Mouse (Mus musculus): ENCODE results near the gene Adamts8. TPM values are rescaled to one million over a fixed set of nuclear protein-coding genes. Genes with fewer than 3 reads are reported as not detected.
A peak's percentile ranks its signal among the peaks of the same experiment; 100 is the strongest.

Adamts8 gene
- polyA plus RNA-seq, 1 experiment from 2014 or later = 16.3 TPM

DNA sequence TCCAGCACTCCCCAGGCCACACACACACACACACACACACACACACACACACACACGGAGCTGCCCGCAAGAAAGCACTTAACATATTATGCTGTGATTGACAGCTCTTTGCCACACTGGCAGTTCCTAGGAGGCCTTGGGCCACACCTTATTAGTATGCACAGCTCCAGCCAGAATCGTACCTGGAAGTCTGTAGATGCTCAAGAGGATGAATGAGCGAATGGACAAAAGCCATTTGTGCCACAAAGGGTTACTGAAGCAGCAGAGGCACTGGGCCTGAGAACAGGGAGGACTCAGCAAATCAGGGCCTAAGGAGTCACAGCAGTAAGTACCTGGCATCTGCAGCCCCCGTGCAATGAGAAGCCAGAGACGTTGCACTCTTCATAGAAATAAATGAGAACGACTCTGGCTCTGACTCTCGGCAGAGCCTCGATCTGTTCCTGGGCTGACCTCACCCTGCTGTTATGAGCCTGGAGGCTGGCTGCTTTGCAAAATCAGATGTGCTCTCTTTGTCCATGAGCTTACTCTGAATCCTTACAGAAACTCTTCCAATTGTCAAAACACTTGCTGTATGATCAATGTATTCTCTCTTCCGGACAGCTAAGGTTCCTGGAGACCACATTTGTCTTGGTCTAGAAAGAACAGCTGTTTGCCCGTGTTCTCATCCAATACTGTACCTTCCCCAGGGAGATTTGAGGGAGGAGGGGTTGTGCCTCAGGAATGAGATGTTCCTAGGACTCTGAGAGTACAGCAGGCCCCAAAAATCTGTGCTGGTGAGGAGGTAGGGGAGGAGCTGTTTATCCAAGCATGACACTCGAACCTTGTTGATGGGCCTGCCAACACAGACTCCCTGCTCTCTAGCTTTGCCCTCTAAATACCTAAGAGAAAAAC lies 23.7 kb upstream of the Adamts8 start:
- peak overlapping the region; percentile 8; the same call in 1 of the 2 replicates for H3K4me3 ChIP-seq (ENCODE audit: low read depth, low read length)
- ATAC-seq (replicated peaks; ENCODE audit: low FRiP score, low TSS enrichment, low read depth) (peak; percentile 57), DNase-seq (ENCODE audit: low spot score) (no peak)
- WGBS = 27% methylated on average over 12 of the region's 12 CpGs
- peak overlapping the region; percentile 95 for H3K4me2 ChIP-seq (ENCODE audit: low read length)
- peak overlapping the region; percentile 48; the same call in 1 of the 2 replicates for H3K27ac ChIP-seq (ENCODE audit: low read depth)
- H3K36me3 ChIP-seq (ENCODE audit: control insufficient read depth, insufficient read depth, low read length) = no peaks in the 10 kb centered on the region
- no peak overlapping the region for H3K9ac ChIP-seq (ENCODE audit: low read length)
- peaks cover 17% of the 10 kb centered on the region; the same call in 1 of the 2 replicates for H3K27me3 ChIP-seq (replicated peaks; ENCODE audit: control insufficient read depth, insufficient read depth, low read length)
- H3K9me3 ChIP-seq (ENCODE audit: control insufficient read depth, low read length) = no peaks in the 10 kb centered on the region
- peaks cover 24% of the 10 kb centered on the region for H3K4me1 ChIP-seq (replicated peaks; ENCODE audit: control insufficient read depth, insufficient read depth, low read length)

DNA sequence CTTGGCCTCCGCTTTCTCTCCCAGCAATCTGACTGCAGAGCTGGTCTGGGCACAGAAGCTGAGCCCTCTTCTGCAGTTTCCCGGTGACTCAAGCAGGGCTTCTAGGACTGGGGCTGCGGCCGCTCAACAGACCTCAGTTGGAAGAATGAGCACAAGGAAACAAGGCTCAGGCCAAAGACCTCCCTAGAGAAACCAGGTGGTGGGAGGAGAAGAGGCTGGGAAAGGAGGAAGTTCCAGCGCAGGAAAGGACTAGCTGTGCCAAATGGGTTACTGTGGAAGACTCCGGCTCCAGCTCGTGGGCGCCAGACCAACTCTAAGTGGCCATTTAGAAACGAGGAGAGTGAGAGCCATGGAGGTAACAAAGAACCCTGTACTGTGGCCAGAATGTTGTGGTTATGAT lies 22.7 kb upstream of the Adamts8 start:
- 72% methylated on average over 9 of the region's 9 CpGs for WGBS
- no peak for DNase-seq (ENCODE audit: low spot score)
- Histone ChIP-seq H3K36me3 (ENCODE audit: control insufficient read depth, insufficient read depth, low read length) (no peaks in the 10 kb centered on the region), H3K27me3 (replicated peaks; ENCODE audit: control insufficient read depth, insufficient read depth, low read length) (peaks cover 17% of the 10 kb centered on the region; the same call in 1 of the 2 replicates), H3K4me2 (ENCODE audit: low read length) (peak overlapping the region; percentile 95), H3K4me1 (replicated peaks; ENCODE audit: control insufficient read depth, insufficient read depth, low read length) (peaks cover 24% of the 10 kb centered on the region), H3K9ac (ENCODE audit: low read length) (no peak overlapping the region), H3K27ac (ENCODE audit: low read depth) (peak overlapping the region; percentile 48; the same call in 1 of the 2 replicates), H3K9me3 (ENCODE audit: control insufficient read depth, low read length) (no peaks in the 10 kb centered on the region), H3K4me3 (ENCODE audit: low read depth, low read length) (no peak overlapping the region)
- ATAC-seq (replicated peaks; ENCODE audit: low FRiP score, low TSS enrichment, low read depth) = no peak

GRCm38 (mm10) chr9:30920736-30921135 lies 21.6 kb upstream of the Adamts8 start:
- no peaks in the 10 kb centered on the region for H3K36me3 ChIP-seq (ENCODE audit: control insufficient read depth, insufficient read depth, low read length)
- DNase-seq (ENCODE audit: low spot score) (no peak), ATAC-seq (replicated peaks; ENCODE audit: low FRiP score, low TSS enrichment, low read depth) (no peak)
- H3K4me3 ChIP-seq (ENCODE audit: low read depth, low read length) = peak overlapping the region; percentile 60; the same call in 1 of the 2 replicates
- H3K4me2 ChIP-seq (ENCODE audit: low read length) = peak overlapping the region; percentile 95
- no peak overlapping the region for H3K9ac ChIP-seq (ENCODE audit: low read length)
- no peaks in the 10 kb centered on the region for H3K9me3 ChIP-seq (ENCODE audit: control insufficient read depth, low read length)
- WGBS = 39% methylated on average over 6 of the region's 6 CpGs
- H3K27ac ChIP-seq (ENCODE audit: low read depth) = no peak overlapping the region
- peaks cover 24% of the 10 kb centered on the region for H3K4me1 ChIP-seq (replicated peaks; ENCODE audit: control insufficient read depth, insufficient read depth, low read length)
- H3K27me3 ChIP-seq (replicated peaks; ENCODE audit: control insufficient read depth, insufficient read depth, low read length) = peaks cover 17% of the 10 kb centered on the region; the same call in 1 of the 2 replicates

- Histone ChIP-seq H3K9ac (ENCODE audit: low read length) (peak overlapping the region; percentile 50), H3K4me3 (ENCODE audit: low read depth, low read length) (peak overlapping the region; percentile 60), H3K4me1 (replicated peaks; ENCODE audit: control insufficient read depth, insufficient read depth, low read length) (peaks cover 24% of the 10 kb centered on the region), H3K36me3 (ENCODE audit: control insufficient read depth, insufficient read depth, low read length) (no peaks in the 10 kb centered on the region), H3K27ac (ENCODE audit: low read depth) (no peak overlapping the region), H3K27me3 (replicated peaks; ENCODE audit: control insufficient read depth, insufficient read depth, low read length) (peaks cover 17% of the 10 kb centered on the region; the same call in 1 of the 2 replicates), H3K4me2 (ENCODE audit: low read length) (peak overlapping the region; percentile 95), H3K9me3 (ENCODE audit: control insufficient read depth, low read length) (no peaks in the 10 kb centered on the region)
- 5% methylated on average over 56 of the region's 56 CpGs for WGBS
- DNase-seq (ENCODE audit: low spot score) (peak; percentile 76), ATAC-seq (replicated peaks; ENCODE audit: low FRiP score, low TSS enrichment, low read depth) (no peak)
Measured at GRCm38 (mm10) chr9:30921261-30922103, 20.9 kb upstream of the Adamts8 start.

GRCm38 (mm10) chr9:30922197-30922894 lies 20.0 kb upstream of the Adamts8 start, which contains the start of gene Adamts15:
Adamts15 (minus strand) TSS chr9:30922452.
- peak within 1 kb of the TSS; percentile 50 for H3K9ac ChIP-seq (ENCODE audit: low read length)
- no peaks in the 10 kb centered on the region for H3K9me3 ChIP-seq (ENCODE audit: control insufficient read depth, low read length)
- H3K4me3 ChIP-seq (ENCODE audit: low read depth, low read length) = peak within 1 kb of the TSS; percentile 60
- H3K27ac ChIP-seq (ENCODE audit: low read depth) = no peak within 1 kb of the TSS
- DNase-seq (ENCODE audit: low spot score) (peak; percentile 84), ATAC-seq (replicated peaks; ENCODE audit: low FRiP score, low TSS enrichment, low read depth) (peak; percentile 80)
- peaks cover 17% of the 10 kb centered on the region; the same call in 1 of the 2 replicates for H3K27me3 ChIP-seq (replicated peaks; ENCODE audit: control insufficient read depth, insufficient read depth, low read length)
- WGBS = under 1% methylated on average over 47 of the region's 47 CpGs
- peak within 1 kb of the TSS; percentile 95 for H3K4me2 ChIP-seq (ENCODE audit: low read length)
- no peaks in the 10 kb centered on the region for H3K36me3 ChIP-seq (ENCODE audit: control insufficient read depth, insufficient read depth, low read length)
- peaks cover 24% of the 10 kb centered on the region for H3K4me1 ChIP-seq (replicated peaks; ENCODE audit: control insufficient read depth, insufficient read depth, low read length)

GRCm38 (mm10) chr9:30928759-30929158 lies 13.6 kb upstream of the Adamts8 start:
- no peak overlapping the region for H3K9ac ChIP-seq (ENCODE audit: low read length)
- no peaks in the 10 kb centered on the region for H3K27me3 ChIP-seq (replicated peaks; ENCODE audit: control insufficient read depth, insufficient read depth, low read length)
- ATAC-seq (replicated peaks; ENCODE audit: low FRiP score, low TSS enrichment, low read depth) (no peak), DNase-seq (ENCODE audit: low spot score) (no peak)
- no peaks in the 10 kb centered on the region for H3K4me1 ChIP-seq (replicated peaks; ENCODE audit: control insufficient read depth, insufficient read depth, low read length)
- H3K4me3 ChIP-seq (ENCODE audit: low read depth, low read length) = no peak overlapping the region
- no peak overlapping the region for H3K4me2 ChIP-seq (ENCODE audit: low read length)
- no peaks in the 10 kb centered on the region for H3K9me3 ChIP-seq (ENCODE audit: control insufficient read depth, low read length)
- 86% methylated on average over 2 of the region's 2 CpGs for WGBS
- no peak overlapping the region for H3K27ac ChIP-seq (ENCODE audit: low read depth)
- no peaks in the 10 kb centered on the region for H3K36me3 ChIP-seq (ENCODE audit: control insufficient read depth, insufficient read depth, low read length)

DNA sequence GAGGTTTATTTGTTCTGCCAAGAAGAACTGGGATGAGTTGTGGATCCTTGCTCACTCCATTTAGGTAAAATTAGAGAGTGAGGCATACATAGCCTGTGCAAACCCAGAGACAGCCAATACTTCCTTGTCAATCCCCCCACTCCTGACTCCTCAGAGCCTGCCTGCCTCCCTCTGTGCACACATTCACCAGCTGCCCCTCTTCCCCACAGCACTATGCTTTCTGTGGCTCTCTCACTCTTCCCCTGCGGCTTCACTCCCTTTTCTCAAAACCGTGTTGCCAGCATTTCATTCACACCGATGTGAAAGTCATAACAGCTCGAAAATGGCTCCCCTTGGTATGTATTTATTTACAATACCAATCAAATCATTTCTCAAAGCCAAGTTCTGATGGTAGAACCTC lies 10.0 kb upstream of the Adamts8 start:
- no peak overlapping the region for H3K4me2 ChIP-seq (ENCODE audit: low read length)
- no peak overlapping the region for H3K9ac ChIP-seq (ENCODE audit: low read length)
- no peaks in the 10 kb centered on the region for H3K36me3 ChIP-seq (ENCODE audit: control insufficient read depth, insufficient read depth, low read length)
- 65% methylated on average over 4 of the region's 4 CpGs for WGBS
- no peaks in the 10 kb centered on the region for H3K9me3 ChIP-seq (ENCODE audit: control insufficient read depth, low read length)
- H3K4me1 ChIP-seq (replicated peaks; ENCODE audit: control insufficient read depth, insufficient read depth, low read length) = no peaks in the 10 kb centered on the region
- H3K27me3 ChIP-seq (replicated peaks; ENCODE audit: control insufficient read depth, insufficient read depth, low read length) = no peaks in the 10 kb centered on the region
- no peak overlapping the region for H3K4me3 ChIP-seq (ENCODE audit: low read depth, low read length)
- H3K27ac ChIP-seq (ENCODE audit: low read depth) = no peak overlapping the region
- no peak for ATAC-seq (replicated peaks; ENCODE audit: low FRiP score, low TSS enrichment, low read depth)
- no peak for DNase-seq (ENCODE audit: low spot score)

- no peaks in the 10 kb centered on the region for H3K9me3 ChIP-seq (ENCODE audit: control insufficient read depth, low read length)
- 39% methylated on average over 6 of the region's 6 CpGs for WGBS
- ATAC-seq (replicated peaks; ENCODE audit: low FRiP score, low TSS enrichment, low read depth) = no peak
Measured at GRCm38 (mm10) chr9:30934827-30935226, 7.5 kb upstream of the Adamts8 start.

More at GRCm38 (mm10) chr9:30934827-30935226, 7.5 kb upstream of the Adamts8 start:
- Histone ChIP-seq H3K4me2 (ENCODE audit: low read length) (no peak overlapping the region), H3K4me3 (ENCODE audit: low read depth, low read length) (no peak overlapping the region), H3K27me3 (replicated peaks; ENCODE audit: control insufficient read depth, insufficient read depth, low read length) (0 out of 2 replicates have a peak, but pooled peaks cover 4% of the 10 kb centered on the region), H3K36me3 (ENCODE audit: control insufficient read depth, insufficient read depth, low read length) (no peaks in the 10 kb centered on the region), H3K27ac (ENCODE audit: low read depth) (no peak overlapping the region), H3K4me1 (replicated peaks; ENCODE audit: control insufficient read depth, insufficient read depth, low read length) (no peaks in the 10 kb centered on the region), H3K9ac (ENCODE audit: low read length) (no peak overlapping the region)
- no peak for DNase-seq (ENCODE audit: low spot score)

Measured in intestine, embryonic 14.5 days (tissue).